Mouse (Mus musculus) liver, adult 2 months (tissue): Measurements from ENCODE around the gene Coro6.

Source experiments
- CTCF ChIP-seq: fragments of 200-500 bp; IDR thresholded peaks from 2 replicates; pipeline ENCODE4 v1.5.1; 2011; ENCODE audit warnings: low read depth, low read length, control low read depth
- POLR2A ChIP-seq: fragments of 200-500 bp; IDR thresholded peaks from 2 replicates; pipeline ENCODE4 v1.6.1; 2011; ENCODE audit warnings: low read length, control low read depth; ENCODE audit not compliant: insufficient read depth; ENCODE audit errors: extremely low read depth

- TF ChIP-seq POLR2A (no peak), CTCF (no peak)
These were observed 45.2 kb downstream of the Coro6 start for GRCm38 (mm10) chr11:77507426-77507825.
